Mouse (Mus musculus) forebrain, embryonic 11.5 days (tissue): ENCODE measurements around the gene Uncx. TPM values are rescaled to one million over a fixed set of nuclear protein-coding genes. Genes with fewer than 3 reads are reported as not detected.

Experiments
- ATAC-seq: fragments of 200-750 bp; cut with Nextera tagmentation; replicated peaks from 2 replicates; pipeline ENCODE4 v1.8.0; 2017; ENCODE audit warnings: moderate TSS enrichment; ENCODE audit not compliant: low FRiP score
- DNase-seq: peaks from one replicate; pipeline ENCODE4 v3.0.0-alpha.2; 2017; ENCODE audit warnings: low spot score
- H3K27ac ChIP-seq: fragments of 300-500 bp; sonication (generic); 2 replicates; pipeline ENCODE4 v1.5.1; 2014; ENCODE audit warnings: low read depth, low read length
- H3K27me3 ChIP-seq: fragments of 300-500 bp; sonication (generic); 2 replicates; pipeline ENCODE4 v1.6.1; 2014; ENCODE audit warnings: mild to moderate bottlenecking, low read length, mixed read lengths; ENCODE audit not compliant: control insufficient read depth, insufficient read depth
- H3K36me3 ChIP-seq: fragments of 300-500 bp; sonication (generic); 2 replicates; pipeline ENCODE4 v1.6.1; 2014; ENCODE audit warnings: mild to moderate bottlenecking, low read length, moderate library complexity, mixed read lengths; ENCODE audit not compliant: control insufficient read depth, insufficient read depth
- H3K4me1 ChIP-seq: fragments of 300-500 bp; sonication (generic); replicated peaks from 2 replicates; pipeline ENCODE4 v1.6.1; 2014; ENCODE audit warnings: low read length, mixed read lengths; ENCODE audit not compliant: control insufficient read depth, insufficient read depth
- H3K4me2 ChIP-seq: fragments of 300-500 bp; sonication (generic); 2 replicates; pipeline ENCODE4 v1.6.1; 2014; ENCODE audit warnings: low read depth, mild to moderate bottlenecking, low read length, moderate library complexity, mixed read lengths; ENCODE audit not compliant: severe bottlenecking
- H3K4me3 ChIP-seq: fragments of 300-500 bp; sonication (generic); 2 replicates; pipeline ENCODE4 v1.5.1; 2014; ENCODE audit warnings: low read depth, low read length
- H3K9ac ChIP-seq: fragments of 300-500 bp; sonication (generic); 2 replicates; pipeline ENCODE4 v1.6.1; 2014; ENCODE audit warnings: low read length
- H3K9me3 ChIP-seq: fragments of 300-500 bp; sonication (generic); 2 replicates; pipeline ENCODE4 v1.6.1; 2016; ENCODE audit warnings: low read length, mixed read lengths; ENCODE audit not compliant: control insufficient read depth
- WGBS: fragments of 180-500 bp; shearing (Covaris S2); extraction: QIAGEN DNeasy Blood & Tissue Kit; methylation state at CpG from one replicate; pipeline ENCODE4 v1.1.7; 2014; 5-methylcytosine and 5-hydroxymethylcytosine counted together
- polyA plus RNA-seq: library from polyadenylated mRNA; unstranded; fragments of >200 nt; fragmentation: Nextera tagmentation; extraction: Ambion mirVana; gene quantifications from 2 replicates; pipeline ENCODE4 v1.2.1, GENCODE M21; 2014

Gene Uncx
- polyA plus RNA-seq, 1 experiment from 2014 or later: 28.2 TPM

- ATAC-seq: no peak
- Histone ChIP-seq H3K4me2 (no peak overlapping the region), H3K9me3 (no peaks in the 10 kb centered on the region), H3K9ac (no peak overlapping the region), H3K27me3 (peaks cover 17% of the 10 kb centered on the region), H3K36me3 (no peaks in the 10 kb centered on the region), H3K4me1 (peaks cover 4% of the 10 kb centered on the region; the same call in 1 of the 2 replicates), H3K4me3 (no peak overlapping the region), H3K27ac (no peak overlapping the region)
- DNase-seq: no peak
- WGBS: 49% methylated on average over 2 of the region's 2 CpGs
Observed at GRCm38 (mm10) chr5:139564663-139565062, 21.4 kb downstream of the Uncx start.

GRCm38 (mm10) chr5:139565462-139565861 lies 22.2 kb downstream of the Uncx start:
- H3K4me1 ChIP-seq: 0 out of 2 replicates have a peak, but pooled peaks cover 4% of the 10 kb centered on the region
- DNase-seq (no peak), ATAC-seq (no peak)
- 66% methylated on average over 4 of the region's 4 CpGs for WGBS
- no peak overlapping the region for H3K27ac ChIP-seq
- H3K4me2 ChIP-seq: no peak overlapping the region
- peaks cover 9% of the 10 kb centered on the region for H3K27me3 ChIP-seq
- H3K9ac ChIP-seq: no peak overlapping the region
- no peaks in the 10 kb centered on the region for H3K9me3 ChIP-seq
- H3K36me3 ChIP-seq: no peaks in the 10 kb centered on the region
- no peak overlapping the region for H3K4me3 ChIP-seq

GRCm38 (mm10) chr5:139566640-139567399 lies 23.5 kb downstream of the Uncx start:
- Histone ChIP-seq H3K4me1 (peaks cover 4% of the 10 kb centered on the region; the same call in 1 of the 2 replicates), H3K4me2 (no peak overlapping the region), H3K36me3 (no peaks in the 10 kb centered on the region), H3K27ac (no peak overlapping the region), H3K4me3 (no peak overlapping the region), H3K27me3 (peaks cover 9% of the 10 kb centered on the region), H3K9me3 (no peaks in the 10 kb centered on the region), H3K9ac (no peak overlapping the region)
- no peak for DNase-seq
- WGBS: 76% methylated on average over 6 of the region's 6 CpGs
- ATAC-seq: no peak

- Histone ChIP-seq H3K36me3 (no peaks in the 10 kb centered on the region), H3K27me3 (peaks cover 8% of the 10 kb centered on the region), H3K4me3 (no peak overlapping the region), H3K4me1 (peaks cover 8% of the 10 kb centered on the region; the same call in 1 of the 2 replicates), H3K9ac (no peak overlapping the region), H3K4me2 (no peak overlapping the region), H3K9me3 (no peaks in the 10 kb centered on the region), H3K27ac (no peak overlapping the region)
- WGBS: 14% methylated on average over 2 of the region's 2 CpGs
- ATAC-seq (peak; percentile 66), DNase-seq (no peak)
Observed at GRCm38 (mm10) chr5:139568079-139568478, 24.8 kb downstream of the Uncx start.

- H3K9me3 ChIP-seq: no peaks in the 10 kb centered on the region
- H3K4me2 ChIP-seq: no peak overlapping the region
- peaks cover 8% of the 10 kb centered on the region; the same call in 1 of the 2 replicates for H3K4me1 ChIP-seq
- DNase-seq (no peak), ATAC-seq (0 out of 2 replicates have a peak, but pooled peaks have one; percentile 42)
- H3K27me3 ChIP-seq: no peaks in the 10 kb centered on the region
- H3K9ac ChIP-seq: no peak overlapping the region
- peak overlapping the region; percentile 59; the same call in 1 of the 2 replicates for H3K27ac ChIP-seq
- 29% methylated on average over 7 of the region's 7 CpGs for WGBS
- H3K4me3 ChIP-seq: no peak overlapping the region
- H3K36me3 ChIP-seq: no peaks in the 10 kb centered on the region
Observed at GRCm38 (mm10) chr5:139572526-139572925, 29.2 kb downstream of the Uncx start.

- ATAC-seq: no peak
- H3K4me3 ChIP-seq: no peak overlapping the region
- H3K27me3 ChIP-seq: no peaks in the 10 kb centered on the region
Observed at GRCm38 (mm10) chr5:139573606-139574311, 30.5 kb downstream of the Uncx start.

GRCm38 (mm10) chr5:139575054-139575453 lies 31.8 kb downstream of the Uncx start:
- Histone ChIP-seq H3K36me3 (no peaks in the 10 kb centered on the region), H3K4me1 (peaks cover 5% of the 10 kb centered on the region; the same call in 1 of the 2 replicates), H3K4me2 (no peak overlapping the region), H3K27me3 (peaks cover 4% of the 10 kb centered on the region), H3K9ac (no peak overlapping the region), H3K9me3 (no peaks in the 10 kb centered on the region), H3K4me3 (no peak overlapping the region), H3K27ac (no peak overlapping the region)
- WGBS: 85% methylated on average over 9 of the region's 9 CpGs
- no peak for ATAC-seq
- no peak for DNase-seq

More at GRCm38 (mm10) chr5:139573606-139574311, 30.5 kb downstream of the Uncx start:
- H3K9ac ChIP-seq: no peak overlapping the region
- 85% methylated on average over 7 of the region's 7 CpGs for WGBS
- H3K36me3 ChIP-seq: no peaks in the 10 kb centered on the region
- H3K4me2 ChIP-seq: no peak overlapping the region
- H3K4me1 ChIP-seq: peaks cover 5% of the 10 kb centered on the region; the same call in 1 of the 2 replicates
- no peaks in the 10 kb centered on the region for H3K9me3 ChIP-seq
- H3K27ac ChIP-seq: no peak overlapping the region
- DNase-seq: no peak

GRCm38 (mm10) chr5:139580171-139580743 lies 37.0 kb downstream of the Uncx start:
- no peaks in the 10 kb centered on the region for H3K36me3 ChIP-seq
- no peak for DNase-seq
- H3K27me3 ChIP-seq: peaks cover 48% of the 10 kb centered on the region
- H3K9me3 ChIP-seq: no peaks in the 10 kb centered on the region
- H3K4me1 ChIP-seq: peaks cover 9% of the 10 kb centered on the region; the same call in 1 of the 2 replicates
- no peak for ATAC-seq
- no peak overlapping the region for H3K9ac ChIP-seq
- no peak overlapping the region for H3K27ac ChIP-seq
- no peak overlapping the region for H3K4me3 ChIP-seq
- 28% methylated on average over 27 of the region's 27 CpGs for WGBS
- 0 out of 2 replicates have a peak overlapping the region, but pooled peaks have one; percentile 6 for H3K4me2 ChIP-seq
